Mouse (Mus musculus): ENCODE results near the gene Bcl2a1d. TPM values are rescaled to one million over a fixed set of nuclear protein-coding genes. Genes with fewer than 3 reads are reported as not detected.
"Not testable (repeated sequence)": the region's sequence is repeated elsewhere in the genome, so short reads cannot be mapped to it uniquely, and the experiment has no call there.

Gene Bcl2a1d
- polyA plus RNA-seq, 1 experiment: not detected

GRCm38 (mm10) chr9:88710910-88711438 is 20.7 kb downstream of the Bcl2a1d start:
- H3K4me3 ChIP-seq (ENCODE audit: insufficient read depth, low read length); H3K4me1 ChIP-seq (ENCODE audit: control insufficient read depth, insufficient read depth, low read length); H3K27ac ChIP-seq (ENCODE audit: insufficient read depth, low read length): not testable (repeated sequence)

GRCm38 (mm10) chr9:88710439-88710838 is 21.3 kb downstream of the Bcl2a1d start:
- H3K4me3 ChIP-seq (ENCODE audit: insufficient read depth, low read length); H3K27ac ChIP-seq (ENCODE audit: insufficient read depth, low read length); H3K4me1 ChIP-seq (ENCODE audit: control insufficient read depth, insufficient read depth, low read length): not testable (repeated sequence)

GRCm38 (mm10) chr9:88709794-88710193 is 21.9 kb downstream of the Bcl2a1d start:
- H3K4me3 ChIP-seq (ENCODE audit: insufficient read depth, low read length); H3K4me1 ChIP-seq (ENCODE audit: control insufficient read depth, insufficient read depth, low read length); H3K27ac ChIP-seq (ENCODE audit: insufficient read depth, low read length): not testable (repeated sequence)

GRCm38 (mm10) chr9:88709304-88709703 is 22.4 kb downstream of the Bcl2a1d start:
- H3K4me1 ChIP-seq (ENCODE audit: control insufficient read depth, insufficient read depth, low read length): no peaks in the 10 kb centered on the region
- H3K27ac ChIP-seq (ENCODE audit: insufficient read depth, low read length): no peak overlapping the region
- TF ChIP-seq CTCF (IDR thresholded peaks at IDR 0.05; ENCODE audit: extremely low read depth, insufficient read depth, low read length) (no peak), POLR2A (IDR thresholded peaks at IDR 0.05; ENCODE audit: extremely low read depth, insufficient read depth, low read length) (no peak)
- no peak overlapping the region for H3K4me3 ChIP-seq (ENCODE audit: insufficient read depth, low read length)

GRCm38 (mm10) chr9:88706700-88707099 is 25.0 kb downstream of the Bcl2a1d start:
- H3K4me1 ChIP-seq (ENCODE audit: control insufficient read depth, insufficient read depth, low read length): no peaks in the 10 kb centered on the region
- TF ChIP-seq CTCF (IDR thresholded peaks at IDR 0.05; ENCODE audit: extremely low read depth, insufficient read depth, low read length) (no peak), POLR2A (IDR thresholded peaks at IDR 0.05; ENCODE audit: extremely low read depth, insufficient read depth, low read length) (no peak)
- no peak overlapping the region for H3K27ac ChIP-seq (ENCODE audit: insufficient read depth, low read length)
- no peak overlapping the region for H3K4me3 ChIP-seq (ENCODE audit: insufficient read depth, low read length)

GRCm38 (mm10) chr9:88705157-88705556 is 26.6 kb downstream of the Bcl2a1d start:
- H3K4me1 ChIP-seq (ENCODE audit: control insufficient read depth, insufficient read depth, low read length); H3K27ac ChIP-seq (ENCODE audit: insufficient read depth, low read length); H3K4me3 ChIP-seq (ENCODE audit: insufficient read depth, low read length): not testable (repeated sequence)

GRCm38 (mm10) chr9:88698746-88699145 is 33.0 kb downstream of the Bcl2a1d start:
- H3K4me3 ChIP-seq (ENCODE audit: insufficient read depth, low read length); H3K4me1 ChIP-seq (ENCODE audit: control insufficient read depth, insufficient read depth, low read length); H3K27ac ChIP-seq (ENCODE audit: insufficient read depth, low read length): not testable (repeated sequence)

- not testable (repeated sequence) for H3K4me1 ChIP-seq (ENCODE audit: control insufficient read depth, insufficient read depth, low read length); H3K27ac ChIP-seq (ENCODE audit: insufficient read depth, low read length); H3K4me3 ChIP-seq (ENCODE audit: insufficient read depth, low read length)
Observed at GRCm38 (mm10) chr9:88691307-88691706, 40.4 kb downstream of the Bcl2a1d start.

GRCm38 (mm10) chr9:88689451-88689850 is 42.3 kb downstream of the Bcl2a1d start:
- not testable (repeated sequence) for H3K4me3 ChIP-seq (ENCODE audit: insufficient read depth, low read length); H3K27ac ChIP-seq (ENCODE audit: insufficient read depth, low read length)

GRCm38 (mm10) chr9:88686719-88687118 is 45.0 kb downstream of the Bcl2a1d start:
- H3K4me1 ChIP-seq (ENCODE audit: control insufficient read depth, insufficient read depth, low read length); H3K4me3 ChIP-seq (ENCODE audit: insufficient read depth, low read length); H3K27ac ChIP-seq (ENCODE audit: insufficient read depth, low read length): not testable (repeated sequence)

More at GRCm38 (mm10) chr9:88689451-88689850, 42.3 kb downstream of the Bcl2a1d start:
- not testable (repeated sequence) for H3K4me1 ChIP-seq (ENCODE audit: control insufficient read depth, insufficient read depth, low read length)

Other genes starting within 250 kb of the Bcl2a1d start
- 22.9 and 23.9 TPM in 2 replicates for gene Syncrip, start 249.3 kb downstream of the Bcl2a1d start, polyA plus RNA-seq (2012; rRNA removed)
- gene Zfp949, start 183.9 kb downstream of the Bcl2a1d start, polyA plus RNA-seq (2012; rRNA removed): 18.1 and 19.6 TPM in 2 replicates
- gene Trim43a, start 151.0 kb downstream of the Bcl2a1d start, polyA plus RNA-seq (2012; rRNA removed): 0.66 and 0.71 TPM in 2 replicates
- gene Mthfsl, start 11.6 kb downstream of the Bcl2a1d start, polyA plus RNA-seq (2012; rRNA removed): 37.1 and 37.9 TPM in 2 replicates
- not detected in 2 replicates for gene Trim43c, start 107.2 kb upstream of the Bcl2a1d start, polyA plus RNA-seq (2012; rRNA removed)
- 0.67 and 0.72 TPM in 2 replicates for gene Bcl2a1a, start 225.0 kb upstream of the Bcl2a1d start, polyA plus RNA-seq (2012; rRNA removed)

All from cortical plate, adult 2 months (tissue).